Mouse (Mus musculus) midbrain, postnatal 0 days (tissue): ENCODE data around the gene Zdhhc14. TPM values are rescaled to one million over a fixed set of nuclear protein-coding genes. Genes with fewer than 3 reads are reported as not detected.

Source experiments
- ATAC-seq: fragments of 200-750 bp; cut with Nextera tagmentation; 2 replicates; pipeline ENCODE4 v1.8.0; 2017; ENCODE audit warnings: moderate number of reproducible peaks, mild to moderate bottlenecking, moderate TSS enrichment, moderate library complexity; ENCODE audit not compliant: low FRiP score
- DNase-seq: peaks from one replicate; pipeline ENCODE4 v3.0.0-alpha.2; 2015; ENCODE audit warnings: low spot score
- H3K27ac ChIP-seq: fragments of 300-500 bp; sonication (generic); 2 replicates; pipeline ENCODE4 v1.5.1; 2014; ENCODE audit warnings: low read depth, mild to moderate bottlenecking, low read length, mixed read lengths
- H3K27me3 ChIP-seq: fragments of 300-500 bp; sonication (generic); 2 replicates; pipeline ENCODE4 v1.6.1; 2014; ENCODE audit warnings: low read length, control low read depth, mixed read lengths; ENCODE audit not compliant: insufficient read depth
- H3K36me3 ChIP-seq: fragments of 300-500 bp; sonication (generic); 2 replicates; pipeline ENCODE4 v1.6.1; 2014; ENCODE audit warnings: low read length, control low read depth, mixed read lengths; ENCODE audit not compliant: insufficient read depth
- H3K4me1 ChIP-seq: fragments of 300-500 bp; sonication (generic); 2 replicates; pipeline ENCODE4 v1.6.1; 2014; ENCODE audit warnings: mild to moderate bottlenecking, control low read depth, antibody characterized with exemption, low read length, mixed read lengths; ENCODE audit not compliant: insufficient read depth
- H3K4me2 ChIP-seq: fragments of 300-500 bp; sonication (generic); 2 replicates; pipeline ENCODE4 v1.6.1; 2014; ENCODE audit warnings: low read depth, mild to moderate bottlenecking, low read length, mixed read lengths; ENCODE audit not compliant: poor library complexity, severe bottlenecking
- H3K4me3 ChIP-seq: fragments of 300-500 bp; sonication (generic); 2 replicates; pipeline ENCODE4 v1.5.1; 2014; ENCODE audit warnings: low read depth, mild to moderate bottlenecking, low read length, moderate library complexity
- H3K9ac ChIP-seq: fragments of 300-500 bp; sonication (generic); replicated peaks from 2 replicates; pipeline ENCODE4 v1.6.1; 2014; ENCODE audit warnings: mild to moderate bottlenecking, low read length, moderate library complexity, mixed read lengths; ENCODE audit not compliant: poor library complexity, severe bottlenecking
- H3K9me3 ChIP-seq: fragments of 300-500 bp; sonication (generic); 2 replicates; pipeline ENCODE4 v1.6.1; 2016; ENCODE audit warnings: low read length, control low read depth
- CTCF ChIP-seq: IDR thresholded peaks from 2 replicates; pipeline ENCODE4 v1.5.1; 2016; ENCODE audit warnings: antibody characterized with exemption, mild to moderate bottlenecking
- WGBS: fragments of 180-500 bp; shearing (Covaris S2); extraction: QIAGEN DNeasy Blood & Tissue Kit; methylation state at CpG from one replicate; pipeline ENCODE4 v1.1.7; 2014; 5-methylcytosine and 5-hydroxymethylcytosine counted together
- polyA plus RNA-seq: library from polyadenylated mRNA; unstranded; fragments of >200 nt; fragmentation: Nextera tagmentation; extraction: Ambion mirVana; gene quantifications from 2 replicates; pipeline ENCODE4 v1.2.1, GENCODE M21; 2015
- total RNA-seq: library from RNA; depleted of rRNA; stranded (reverse); fragments of >200 nt; gene quantifications from 2 replicates; pipeline ENCODE4 v1.2.3, GENCODE M21; 2014

The Zdhhc14 gene
- total and polyA plus RNA-seq, 2 experiments from 2014 or later = 9.6 to 18.3 TPM

DNA sequence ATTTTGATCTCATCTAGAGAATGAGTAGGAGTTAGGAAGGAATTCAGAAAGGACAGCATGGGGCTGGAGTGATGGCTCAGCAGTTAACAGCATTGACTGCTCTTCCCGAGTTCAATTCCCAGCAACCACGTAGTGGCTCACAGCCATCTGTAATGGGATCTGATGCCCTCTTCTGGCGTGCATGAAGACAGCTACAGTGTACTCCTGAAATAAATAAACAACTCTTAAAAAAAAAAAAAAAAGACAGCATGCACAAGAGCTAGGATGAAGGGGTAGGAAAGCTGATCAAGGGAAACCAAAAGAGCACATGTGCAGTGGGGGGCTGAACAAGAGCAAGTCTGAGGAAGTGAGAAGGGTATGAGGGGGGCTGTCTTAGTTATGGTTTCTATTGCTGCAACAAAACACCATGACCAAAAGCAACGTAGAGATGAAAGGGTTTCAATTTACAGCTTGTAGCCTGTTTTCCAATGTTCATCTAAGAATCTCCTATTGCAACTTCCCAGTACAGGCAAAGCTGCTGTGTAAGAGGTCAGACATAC, 237.3 kb downstream of the Zdhhc14 start:
- DNase-seq (no peak), ATAC-seq (no peak)
- Histone ChIP-seq H3K4me3 (no peak overlapping the region), H3K9ac (no peak overlapping the region), H3K27ac (no peak overlapping the region), H3K36me3 (peaks cover 15% of the 10 kb centered on the region; the same call in 1 of the 2 replicates), H3K9me3 (no peaks in the 10 kb centered on the region), H3K4me1 (no peaks in the 10 kb centered on the region), H3K4me2 (no peak overlapping the region), H3K27me3 (no peaks in the 10 kb centered on the region)
- peak; percentile 33; the same call in 1 of the 2 replicates for TF ChIP-seq CTCF
- 44% methylated on average over 4 of the region's 4 CpGs for WGBS

DNA sequence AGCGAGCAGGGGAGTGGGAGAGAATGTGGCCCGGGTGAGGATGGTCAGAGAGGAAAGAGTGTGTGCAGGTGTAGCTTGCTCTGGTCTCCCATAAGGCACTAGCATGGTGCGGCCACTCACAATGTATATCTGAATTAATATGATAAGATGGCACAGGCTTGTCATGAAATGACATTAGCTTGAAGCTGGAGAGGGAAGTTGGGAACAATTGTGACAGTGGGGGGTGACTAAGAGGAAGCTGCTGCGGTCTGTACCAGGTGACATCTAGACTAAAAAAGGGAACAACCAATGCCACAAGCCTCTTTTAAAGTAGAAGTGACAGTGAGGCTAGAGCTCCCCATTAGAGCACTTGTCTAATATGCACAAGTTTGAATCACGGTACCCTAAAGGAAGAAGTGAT, 238.2 kb downstream of the Zdhhc14 start:
- TF ChIP-seq CTCF = no peak
- Histone ChIP-seq H3K9me3 (no peaks in the 10 kb centered on the region), H3K27ac (no peak overlapping the region), H3K9ac (no peak overlapping the region), H3K27me3 (no peaks in the 10 kb centered on the region), H3K4me3 (no peak overlapping the region), H3K4me2 (no peak overlapping the region), H3K4me1 (no peaks in the 10 kb centered on the region), H3K36me3 (peaks cover 15% of the 10 kb centered on the region; the same call in 1 of the 2 replicates)
- ATAC-seq (no peak), DNase-seq (no peak)
- WGBS = 84% methylated on average over 5 of the region's 5 CpGs

DNA sequence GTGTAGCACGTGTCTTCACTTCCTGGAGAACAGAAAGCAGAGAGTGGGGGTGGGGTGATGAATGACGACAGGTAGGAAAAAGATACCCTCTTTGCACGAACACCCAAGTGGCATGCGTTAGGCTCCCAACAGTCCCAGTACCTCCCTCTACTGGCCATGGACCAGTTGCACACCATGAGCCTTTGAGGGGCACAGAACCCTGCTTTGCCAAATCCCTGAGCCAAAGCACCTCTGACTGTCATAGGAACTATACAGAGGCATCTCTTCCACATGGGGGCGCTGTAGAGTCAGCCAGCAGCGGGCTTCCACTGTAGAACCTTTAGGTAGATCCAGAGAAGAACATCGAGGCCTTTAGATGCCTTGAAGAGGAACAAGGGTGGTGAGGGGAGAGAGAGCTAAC, 241.0 kb downstream of the Zdhhc14 start:
- Histone ChIP-seq H3K4me3 (no peak overlapping the region), H3K27me3 (no peaks in the 10 kb centered on the region), H3K4me2 (no peak overlapping the region), H3K9me3 (no peaks in the 10 kb centered on the region), H3K4me1 (no peaks in the 10 kb centered on the region), H3K36me3 (peaks cover 15% of the 10 kb centered on the region; the same call in 1 of the 2 replicates), H3K9ac (no peak overlapping the region), H3K27ac (no peak overlapping the region)
- TF ChIP-seq CTCF = peak; percentile 66
- WGBS = 30% methylated on average over 7 of the region's 7 CpGs
- DNase-seq (peak; percentile 54), ATAC-seq (no peak)

DNA sequence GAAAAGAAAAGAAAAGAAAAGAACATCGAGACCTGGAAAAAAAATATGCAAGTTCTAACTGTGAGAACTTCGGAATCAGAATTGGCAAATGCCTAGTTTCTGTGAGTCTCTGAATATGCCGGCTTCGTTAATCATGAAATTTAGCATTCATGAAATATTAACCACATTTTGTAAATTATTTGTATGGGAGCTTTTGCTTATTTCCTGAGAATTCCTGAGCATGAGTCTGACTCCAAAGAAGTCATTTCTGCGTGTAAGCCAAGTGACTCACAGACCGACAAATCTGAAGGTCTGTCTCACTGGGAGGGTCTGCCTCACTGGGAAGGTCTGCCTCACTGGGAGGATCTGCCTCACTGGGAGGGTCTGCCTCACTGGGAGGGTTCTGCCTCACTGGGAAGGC, 248.7 kb downstream of the Zdhhc14 start:
- H3K27ac ChIP-seq = no peak overlapping the region
- DNase-seq (no peak), ATAC-seq (no peak)
- no peaks in the 10 kb centered on the region for H3K9me3 ChIP-seq
- WGBS = 93% methylated on average over 6 of the region's 6 CpGs
- H3K36me3 ChIP-seq = peaks cover 3% of the 10 kb centered on the region; the same call in 1 of the 2 replicates
- H3K9ac ChIP-seq = no peak overlapping the region
- no peak for TF ChIP-seq CTCF
- H3K4me1 ChIP-seq = no peaks in the 10 kb centered on the region
- no peak overlapping the region for H3K4me2 ChIP-seq
- H3K27me3 ChIP-seq = no peaks in the 10 kb centered on the region
- no peak overlapping the region for H3K4me3 ChIP-seq

DNA sequence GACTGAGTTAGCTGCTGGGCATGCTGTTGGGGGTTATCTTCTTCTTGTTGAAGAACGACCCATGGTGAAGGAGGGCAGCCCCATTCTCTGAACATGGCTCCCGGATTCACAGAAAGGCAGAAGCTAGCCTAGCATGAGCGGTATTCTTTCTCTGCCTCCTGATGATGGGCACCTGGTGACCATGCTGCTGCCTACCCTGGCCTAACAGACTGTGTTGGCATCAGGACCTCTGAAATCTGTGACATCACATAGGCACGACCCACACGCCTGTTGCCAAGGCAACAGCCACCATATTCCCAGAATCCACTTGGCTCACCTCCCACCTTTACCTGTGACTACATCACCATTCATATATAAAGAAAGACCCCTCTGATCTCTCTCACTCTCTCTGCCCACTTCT, 251.7 kb downstream of the Zdhhc14 start:
- Histone ChIP-seq H3K27me3 (no peaks in the 10 kb centered on the region), H3K9ac (no peak overlapping the region), H3K4me1 (no peaks in the 10 kb centered on the region), H3K27ac (no peak overlapping the region), H3K4me3 (no peak overlapping the region), H3K4me2 (no peak overlapping the region), H3K36me3 (peaks cover 3% of the 10 kb centered on the region; the same call in 1 of the 2 replicates), H3K9me3 (no peaks in the 10 kb centered on the region)
- no peak for DNase-seq
- no peak for ATAC-seq
- WGBS = 93% methylated on average over 5 of the region's 5 CpGs
- TF ChIP-seq CTCF = no peak

DNA sequence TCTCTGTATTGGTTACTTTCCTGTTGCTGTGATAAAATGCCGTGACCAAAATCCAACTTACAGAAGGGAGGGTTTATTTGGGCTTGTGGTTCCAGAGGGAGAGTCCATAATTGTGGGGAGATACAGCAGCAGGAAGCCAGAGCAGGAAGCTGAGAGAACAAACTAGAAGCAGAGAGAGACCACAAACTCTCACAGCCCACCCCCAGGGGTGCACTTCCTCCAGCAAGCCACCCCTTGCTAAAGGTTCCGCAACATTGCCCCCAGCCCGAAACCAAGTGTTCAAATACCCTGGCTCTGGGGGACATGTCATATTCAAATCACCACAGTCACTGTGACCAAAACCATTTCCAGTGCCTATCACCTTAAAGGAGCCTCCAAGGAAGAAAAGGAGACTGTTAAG, 254.0 kb downstream of the Zdhhc14 start:
- 91% methylated on average over 3 of the region's 3 CpGs for WGBS
- H3K4me1 ChIP-seq = no peaks in the 10 kb centered on the region
- no peaks in the 10 kb centered on the region for H3K27me3 ChIP-seq
- H3K36me3 ChIP-seq = peaks cover 3% of the 10 kb centered on the region; the same call in 1 of the 2 replicates
- no peak for TF ChIP-seq CTCF
- no peak overlapping the region for H3K9ac ChIP-seq
- no peak overlapping the region for H3K4me3 ChIP-seq
- ATAC-seq (no peak), DNase-seq (no peak)
- no peak overlapping the region for H3K4me2 ChIP-seq
- H3K9me3 ChIP-seq = no peaks in the 10 kb centered on the region
- H3K27ac ChIP-seq = no peak overlapping the region
